Mouse (Mus musculus): Measurements from ENCODE around the gene Isoc2a.
"Not testable (repeated sequence)": the region's sequence is repeated elsewhere in the genome, so short reads cannot be mapped to it uniquely, and the experiment has no call there.

The Isoc2a gene

GRCm38 (mm10) chr7:4865579-4866493, 11.1 kb upstream of the Isoc2a start:
- DNase-seq = peak; percentile 95

DNA sequence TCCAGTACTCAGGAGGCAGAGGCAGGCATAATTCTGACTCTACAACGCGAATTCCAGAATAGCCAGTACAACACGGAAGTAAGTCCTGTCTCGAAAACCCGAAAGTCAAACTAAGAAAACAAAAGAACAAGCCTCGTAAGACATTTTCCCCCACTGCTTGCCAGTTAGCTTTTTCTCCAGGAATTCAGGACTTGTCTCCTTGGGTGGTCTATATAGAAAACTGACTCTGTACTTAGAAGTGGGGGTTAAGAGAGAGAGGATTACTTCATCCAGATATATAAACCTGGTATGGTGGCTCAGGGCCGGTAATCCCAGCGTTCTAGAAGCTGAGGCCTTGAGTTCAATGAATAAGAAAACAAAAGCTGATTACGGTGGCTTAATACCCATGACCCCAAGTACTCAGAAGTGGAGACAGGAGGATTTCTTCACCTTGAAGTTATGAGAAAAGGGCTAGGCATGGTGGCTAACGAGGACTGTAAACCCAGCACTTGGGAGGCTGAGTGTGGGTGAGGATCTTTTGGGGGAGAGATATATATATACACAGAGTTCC, 10.2 kb upstream of the Isoc2a start:
- no peak for DNase-seq

DNA sequence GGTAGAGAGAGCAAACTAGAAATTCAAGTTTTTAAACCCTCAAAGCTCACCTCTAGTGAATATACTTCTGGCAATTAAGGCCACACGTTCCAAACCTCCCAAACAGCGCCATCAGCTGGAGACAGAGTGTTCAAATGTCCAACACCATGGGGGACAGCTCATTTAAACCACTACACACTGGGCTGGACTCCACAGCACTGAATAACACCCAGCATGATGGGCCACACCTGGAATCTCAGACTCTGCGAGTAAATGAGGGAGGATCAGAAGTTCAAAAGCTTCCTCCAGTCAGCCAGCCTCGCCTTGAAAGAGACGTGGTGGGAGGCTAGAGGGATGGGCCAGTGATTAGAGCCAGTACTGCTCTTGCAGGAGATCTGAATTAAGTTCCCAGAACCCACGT, 6.8 kb upstream of the Isoc2a start, which contains the start of gene Isoc2b:
Gene Isoc2b (minus strand): TSS at position 126 of the 400 bp plus-strand sequence.
- DNase-seq = no peak

DNA sequence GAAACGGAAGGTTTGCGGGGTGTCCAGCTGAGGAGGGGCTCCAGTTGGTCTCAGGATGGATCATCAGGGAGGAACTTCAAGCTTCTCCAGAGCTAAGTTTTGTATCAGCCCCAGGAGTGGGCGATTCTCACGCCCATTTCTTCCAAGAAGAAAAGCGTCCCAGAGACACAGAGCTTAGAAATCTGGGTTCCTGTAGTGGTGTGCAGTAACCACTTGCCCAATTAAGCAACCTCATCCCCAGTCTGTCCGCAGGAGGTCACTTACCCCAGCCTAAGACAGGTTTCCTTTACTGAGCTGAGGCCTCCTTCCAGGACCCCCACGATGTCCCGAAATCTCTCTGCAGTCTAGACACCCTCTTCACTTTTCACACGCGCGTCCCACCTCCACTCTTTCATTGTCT, 273 bp downstream of the Isoc2a start:
- DNase-seq = no peak

- no peak for DNase-seq
Observed at GRCm38 (mm10) chr7:4878186-4878585, 1.2 kb downstream of the Isoc2a start.

DNA sequence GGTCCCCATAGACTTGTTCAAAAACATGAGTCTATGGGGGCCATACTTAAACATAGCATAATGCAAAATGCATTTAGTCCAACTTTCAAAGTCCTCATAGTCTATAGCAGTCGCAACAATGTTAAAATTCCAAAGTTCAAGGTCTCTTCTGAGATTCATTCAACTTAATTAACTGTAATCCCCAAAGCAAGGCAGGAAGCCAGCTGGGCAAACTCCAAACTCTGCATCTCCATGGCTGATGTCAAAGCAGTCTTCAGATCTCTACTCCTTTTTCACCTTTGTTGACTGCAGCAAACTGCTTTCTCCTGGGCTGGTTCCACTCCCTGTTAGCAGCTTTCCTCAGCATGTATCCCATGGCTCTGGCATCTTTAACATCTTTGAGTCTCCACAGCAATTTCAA, 2.1 kb downstream of the Isoc2a start:
- DNase-seq = not testable (repeated sequence)

GRCm38 (mm10) chr7:4886680-4887079, 9.7 kb downstream of the Isoc2a start:
- DNase-seq = no peak

- no peak for DNase-seq
Observed at GRCm38 (mm10) chr7:4895186-4895585, 18.2 kb downstream of the Isoc2a start.

GRCm38 (mm10) chr7:4898851-4899648, 22.1 kb downstream of the Isoc2a start:
- no peak for DNase-seq

GRCm38 (mm10) chr7:4899649-4900522, 22.9 kb downstream of the Isoc2a start:
- no peak for DNase-seq

- DNase-seq = no peak
Observed at GRCm38 (mm10) chr7:4900523-4900851, 23.5 kb downstream of the Isoc2a start.

GRCm38 (mm10) chr7:4901171-4901570, 24.2 kb downstream of the Isoc2a start:
- DNase-seq = no peak

- DNase-seq = no peak
Observed at GRCm38 (mm10) chr7:4902404-4902803, 25.5 kb downstream of the Isoc2a start.

DNA sequence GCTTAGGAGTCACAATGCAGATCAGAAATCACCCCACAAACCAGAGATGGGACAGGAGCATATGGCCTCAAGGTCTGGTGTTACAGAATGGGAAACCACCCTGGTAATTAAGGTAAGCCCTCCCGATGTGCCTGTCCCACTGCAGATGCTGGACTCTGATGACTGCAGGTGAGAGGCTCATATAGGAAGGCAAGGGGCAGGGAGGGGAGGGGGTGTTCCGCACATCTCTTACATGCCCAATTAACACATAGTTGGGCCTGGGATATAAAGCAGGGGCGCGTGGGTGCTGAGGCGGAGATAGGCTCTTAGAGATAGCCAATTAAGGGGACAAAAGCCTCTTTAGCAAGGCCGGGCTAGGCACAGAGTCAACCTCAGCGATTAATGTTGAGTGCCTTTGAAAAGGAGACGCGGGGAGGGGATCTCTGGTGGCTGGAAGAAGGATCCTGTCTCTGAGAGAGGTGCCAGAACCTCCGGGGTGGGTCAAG, 29.6 kb downstream of the Isoc2a start, which contains the start of gene Gm36210:
Gene Gm36210 (minus strand): TSS at position 51 of the 485 bp plus-strand sequence.
- DNase-seq = no peak

- DNase-seq = no peak
Observed at GRCm38 (mm10) chr7:4911561-4911960, 34.6 kb downstream of the Isoc2a start.

GRCm38 (mm10) chr7:4912248-4912647, 35.3 kb downstream of the Isoc2a start:
- DNase-seq = no peak

GRCm38 (mm10) chr7:4915007-4915665, 38.2 kb downstream of the Isoc2a start, which contains the start of gene Zfp628:
TSS of gene Zfp628 (plus strand) at chr7:4915217.
- peak; percentile 94 for DNase-seq

DNA sequence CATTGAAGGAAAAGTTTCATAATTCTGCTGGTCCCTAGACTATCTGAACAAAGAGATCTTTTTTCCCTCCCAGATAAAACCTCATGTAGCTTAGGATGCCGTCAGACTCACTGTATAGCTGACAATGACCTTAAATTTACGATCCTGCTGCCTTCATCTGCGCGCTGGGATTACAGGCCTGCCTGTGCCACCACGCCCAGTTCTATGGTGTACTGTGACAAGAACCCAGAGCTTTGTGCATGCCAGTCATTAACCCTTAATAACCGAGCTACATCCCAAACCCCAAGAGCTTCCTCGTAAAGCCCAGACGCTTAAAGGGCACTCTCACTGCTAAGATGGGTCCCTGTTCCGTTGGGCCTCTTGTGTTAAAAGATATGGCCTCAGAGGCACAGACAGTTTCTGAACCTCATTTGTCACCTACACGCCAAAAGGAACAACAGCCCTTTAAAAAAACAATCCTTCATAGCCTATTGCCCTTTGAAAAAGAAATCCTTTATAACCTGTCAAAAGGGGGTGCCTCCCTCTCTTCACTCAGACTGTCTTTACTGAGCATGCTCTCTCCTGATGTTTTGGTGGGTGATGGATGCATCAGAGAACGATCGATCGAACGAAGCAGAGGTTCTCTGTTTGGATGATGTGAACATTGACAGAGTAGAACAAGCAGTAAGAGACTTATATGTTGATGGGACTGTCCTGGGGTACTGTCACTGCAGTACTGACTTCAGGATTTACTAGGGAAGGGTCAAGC, 38.9 kb downstream of the Isoc2a start:
- peak; percentile 46 for DNase-seq

GRCm38 (mm10) chr7:4917494-4917893, 40.5 kb downstream of the Isoc2a start:
- no peak for DNase-seq

DNA sequence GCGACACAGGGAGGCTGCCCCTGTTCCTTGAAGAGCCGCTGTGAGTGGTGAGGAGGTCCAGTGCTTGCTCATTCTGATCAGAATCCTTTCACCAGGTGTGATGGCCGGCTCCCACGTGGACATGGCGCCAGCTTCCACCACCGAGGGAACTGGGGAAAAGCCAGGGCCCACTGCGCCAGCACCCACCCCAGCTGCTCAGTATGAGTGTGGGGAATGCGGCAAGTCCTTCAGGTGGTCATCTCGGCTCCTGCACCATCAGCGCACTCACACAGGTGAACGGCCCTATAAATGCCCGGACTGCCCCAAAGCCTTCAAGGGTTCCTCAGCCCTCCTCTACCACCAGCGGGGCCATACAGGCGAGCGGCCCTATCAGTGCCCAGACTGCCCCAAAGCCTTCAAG, 41.7 kb downstream of the Isoc2a start:
- DNase-seq = no peak

- DNase-seq = no peak
Observed at GRCm38 (mm10) chr7:4919096-4919495, 42.1 kb downstream of the Isoc2a start.

Measured in cerebellum, adult 11 months (tissue).